Mouse (Mus musculus) layer of hippocampus, postnatal 10 days (tissue): Measurements from ENCODE around the gene Haus8. TPM values are rescaled to one million over a fixed set of nuclear protein-coding genes. Genes with fewer than 3 reads are reported as not detected.
"Not testable (repeated sequence)": the region's sequence is repeated elsewhere in the genome, so short reads cannot be mapped to it uniquely, and the experiment has no call there.

Source experiments
- DNase-seq, 2 experiments: peaks; one replicate each; pipeline ENCODE4 v3.0.0; 2021; ENCODE audit warnings: low spot score in 2 of 2
- total RNA-seq, 2 experiments: library from RNA; stranded (reverse); gene quantifications; 2 replicates each; pipeline ENCODE4 v1.2.3; 2021

Gene Haus8
- total RNA-seq, 2 experiments from 2014 or later: 19.0 to 22.3 TPM

DNA sequence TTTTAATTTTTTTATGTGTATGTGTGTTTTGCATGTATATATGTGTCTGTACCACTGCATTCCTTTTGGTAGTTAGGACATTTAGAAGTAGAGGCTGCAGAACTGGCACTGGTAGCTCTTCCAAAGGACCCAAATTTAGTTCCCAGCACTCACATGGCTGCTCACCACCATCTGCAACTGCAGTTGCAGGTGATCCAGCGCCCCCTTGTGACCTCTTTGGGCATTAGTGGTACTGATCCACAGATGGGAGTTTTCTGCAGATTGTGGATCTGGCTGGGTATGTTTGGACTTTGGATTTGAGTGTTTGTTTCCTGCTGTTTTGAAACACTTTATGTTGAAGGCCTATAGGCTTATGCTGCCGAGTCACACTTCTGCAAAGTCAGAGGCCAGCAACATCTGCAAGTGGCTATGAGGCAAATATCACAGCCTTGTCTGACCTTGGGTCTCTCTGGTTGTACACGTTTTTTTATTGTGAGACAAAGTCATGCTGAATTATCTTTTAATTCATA, 15.8 kb upstream of the Haus8 start:
- no peak for DNase-seq

DNA sequence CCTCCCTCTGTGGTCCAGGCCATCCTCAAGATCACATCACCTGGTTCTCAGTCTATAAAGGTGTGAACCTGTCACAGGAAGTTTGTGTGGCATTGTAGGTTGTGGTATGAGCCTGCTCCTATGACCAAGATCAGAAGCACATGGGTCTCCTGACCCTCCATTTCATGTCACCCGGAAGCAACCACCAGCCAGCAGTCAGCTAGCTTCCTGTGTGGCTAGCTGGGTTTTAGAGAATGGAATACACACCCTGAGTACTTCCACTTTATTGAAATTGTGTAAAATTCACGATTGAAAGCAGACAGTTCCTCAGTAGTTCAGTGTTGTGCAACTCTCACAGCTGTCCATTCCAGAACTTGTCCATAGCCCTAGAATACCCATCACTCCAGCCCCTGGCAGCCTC, 13.5 kb upstream of the Haus8 start:
- not testable (repeated sequence) for DNase-seq

DNA sequence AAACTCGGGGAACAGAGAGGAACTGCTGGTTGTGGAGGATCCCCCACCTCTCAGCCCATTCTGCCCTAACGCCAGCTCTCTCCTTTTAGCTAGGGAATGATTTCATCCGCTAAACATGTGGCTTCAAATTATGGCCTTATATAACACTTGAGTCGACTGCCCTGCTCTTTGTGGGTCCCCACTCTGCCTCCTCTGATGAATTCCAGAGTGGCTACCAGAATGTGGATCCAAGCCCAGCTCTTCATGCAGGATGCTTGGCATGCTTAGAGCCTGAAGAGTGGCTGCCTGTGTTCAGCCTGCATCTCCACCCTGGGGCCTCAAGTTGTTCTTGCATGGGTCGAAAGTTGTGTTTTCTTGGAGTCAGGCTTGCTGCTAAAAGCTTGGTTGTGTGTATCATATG, 9.9 kb upstream of the Haus8 start:
- no peak for DNase-seq

DNA sequence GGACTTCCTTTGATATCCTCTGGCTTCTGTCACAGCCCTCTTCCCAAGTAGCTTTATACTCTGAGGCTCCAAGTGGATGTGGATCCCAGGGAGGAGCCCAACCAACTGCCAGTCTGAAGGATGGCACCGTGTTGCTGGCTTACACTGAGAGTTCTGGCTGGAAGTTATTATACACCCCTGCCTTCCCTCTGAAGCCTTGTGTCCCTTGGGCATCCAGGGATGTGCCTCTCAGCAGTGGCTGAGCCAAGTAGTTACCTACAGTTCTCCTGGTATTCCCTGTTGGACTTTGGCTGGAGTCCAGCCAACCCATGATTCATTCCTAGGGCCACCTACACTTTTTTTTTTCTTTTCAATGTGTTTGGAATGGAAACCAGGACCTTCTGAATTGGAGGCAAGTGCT, 9.0 kb upstream of the Haus8 start:
- DNase-seq: not testable (repeated sequence)

DNA sequence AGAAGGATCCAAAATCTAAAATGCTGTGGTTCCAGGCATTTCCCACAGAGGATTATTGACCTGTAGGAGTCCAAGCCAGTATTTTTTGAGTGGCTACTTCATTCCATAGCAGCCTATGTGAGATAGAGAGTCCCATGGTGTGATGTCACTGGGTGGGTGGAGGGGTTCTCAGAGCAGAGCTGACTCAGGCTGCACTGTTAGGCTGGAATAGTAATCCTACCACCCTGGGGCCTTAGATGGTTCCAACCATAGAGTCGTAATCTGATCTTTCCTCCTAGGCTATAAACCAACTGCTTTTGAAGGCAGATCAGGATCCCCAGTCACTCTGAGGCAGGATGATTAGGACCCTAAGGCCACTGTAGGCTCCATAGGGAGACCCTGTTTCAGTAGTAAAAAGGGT, 6.7 kb upstream of the Haus8 start:
- not testable (repeated sequence) for DNase-seq

DNA sequence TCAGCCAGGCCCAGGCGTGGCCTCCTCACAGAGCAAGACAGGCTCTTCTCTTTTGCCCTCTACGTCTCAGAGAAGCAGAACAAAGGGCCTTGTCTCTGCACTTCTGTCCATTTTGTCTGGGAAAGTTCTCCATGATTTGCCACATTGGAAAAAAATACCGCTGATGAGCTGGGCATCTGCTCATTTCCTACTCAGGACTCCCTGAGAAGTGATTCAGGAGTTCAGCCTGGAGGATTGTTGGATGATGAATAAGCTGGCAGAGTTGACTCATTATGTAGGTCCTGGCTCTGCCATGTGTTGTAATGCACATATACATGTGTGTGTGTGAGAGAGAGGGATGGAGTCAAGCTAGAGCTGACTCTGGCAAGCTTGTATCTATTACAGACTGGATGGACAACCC, 3.4 kb upstream of the Haus8 start:
- DNase-seq: no peak

DNA sequence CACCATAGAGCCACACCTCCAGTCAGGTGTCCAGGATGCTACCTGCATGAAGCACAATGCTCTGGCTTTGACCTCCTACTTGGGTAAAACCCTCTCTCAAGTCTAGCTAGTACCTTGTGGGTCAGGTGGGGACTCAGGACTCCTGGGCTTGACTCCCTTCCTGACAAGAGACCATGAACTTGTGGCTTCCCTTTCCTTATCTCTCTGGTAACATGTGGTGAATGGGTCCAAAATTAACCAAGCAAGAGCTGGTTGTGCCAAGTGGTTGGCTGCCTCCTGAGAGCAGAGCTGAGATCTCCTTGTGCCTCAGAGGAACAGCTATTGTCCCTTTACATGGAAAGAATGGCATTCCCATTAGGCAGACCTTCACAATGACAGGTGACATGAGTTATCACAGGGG, 1.7 kb upstream of the Haus8 start:
- no peak for DNase-seq

DNA sequence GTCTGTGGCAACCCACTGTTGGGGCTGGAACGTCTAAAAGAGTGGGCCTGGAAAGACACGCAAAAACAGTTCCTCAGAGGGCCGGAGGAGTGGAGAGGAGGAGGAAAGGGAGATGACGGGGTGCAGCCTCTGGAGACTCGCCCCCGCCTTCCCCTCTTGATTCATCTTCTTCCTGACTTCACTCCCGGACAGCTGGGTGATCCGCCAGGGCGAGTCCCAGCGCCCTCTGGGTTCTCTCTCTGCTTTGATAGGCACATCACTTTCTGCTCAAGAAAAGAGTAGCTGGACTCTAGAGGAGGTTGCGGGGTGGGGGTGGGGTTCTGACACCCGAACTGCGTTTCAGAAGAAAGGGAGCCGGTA, 397 bp upstream of the Haus8 start:
- peak; percentile 32 to 47 for DNase-seq

DNA sequence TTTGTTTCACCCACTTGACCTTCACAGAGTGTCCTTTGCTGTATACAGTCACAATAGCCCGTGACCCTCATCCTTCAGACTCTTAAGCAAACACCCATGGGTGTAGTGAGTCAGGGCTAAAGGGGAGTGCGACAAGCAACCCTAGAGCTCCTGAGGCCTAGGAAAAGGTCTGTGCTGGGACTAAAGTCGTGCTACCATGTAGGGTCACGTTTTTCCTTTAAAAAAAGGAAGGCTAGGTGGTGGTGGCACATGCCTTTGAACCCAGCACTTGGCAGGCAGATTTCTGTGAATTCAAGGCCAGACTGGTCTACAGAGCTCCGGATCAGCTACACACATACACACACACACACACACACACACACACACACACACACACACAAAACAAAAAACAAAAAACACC, 1.1 kb downstream of the Haus8 start:
- no peak for DNase-seq

DNA sequence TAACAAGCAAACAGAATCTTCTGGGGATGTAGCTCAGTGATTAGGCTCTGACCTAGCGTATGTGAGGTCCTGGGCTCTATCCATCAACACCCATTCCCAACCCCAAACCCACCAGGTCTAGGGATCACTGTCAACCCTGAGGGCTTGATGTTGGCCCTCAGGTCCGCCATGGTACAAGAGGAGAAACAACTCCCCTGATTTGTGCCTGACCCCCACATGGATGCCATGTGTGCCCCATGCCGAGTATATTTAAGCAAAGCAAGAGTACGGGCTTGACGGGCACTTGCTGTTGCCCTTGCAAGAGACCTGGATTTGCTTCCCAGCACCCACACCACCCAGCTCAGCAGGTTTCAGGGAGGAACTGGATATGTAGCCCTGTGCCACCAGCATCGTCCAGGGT, 4.4 kb downstream of the Haus8 start:
- DNase-seq: not testable (repeated sequence)

DNA sequence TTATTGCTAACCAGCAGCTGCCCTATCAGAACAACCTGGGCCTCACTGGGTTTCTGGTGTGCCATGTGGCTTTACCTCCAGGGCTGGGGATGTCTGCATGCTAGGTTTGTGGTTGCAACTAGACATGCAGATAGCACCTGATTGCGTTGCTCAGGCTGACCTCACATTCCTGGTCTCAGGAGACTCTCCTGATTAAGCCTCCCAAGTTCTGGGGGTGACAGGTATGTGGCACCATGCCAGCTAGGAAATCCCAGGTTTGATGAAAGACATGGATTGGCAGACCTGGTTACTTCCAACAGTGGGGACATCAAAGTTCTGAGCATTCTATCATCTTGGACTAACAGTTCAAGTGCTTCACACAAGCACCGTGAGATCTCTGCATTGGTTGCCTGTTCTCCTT, 5.0 kb downstream of the Haus8 start:
- DNase-seq: no peak

DNA sequence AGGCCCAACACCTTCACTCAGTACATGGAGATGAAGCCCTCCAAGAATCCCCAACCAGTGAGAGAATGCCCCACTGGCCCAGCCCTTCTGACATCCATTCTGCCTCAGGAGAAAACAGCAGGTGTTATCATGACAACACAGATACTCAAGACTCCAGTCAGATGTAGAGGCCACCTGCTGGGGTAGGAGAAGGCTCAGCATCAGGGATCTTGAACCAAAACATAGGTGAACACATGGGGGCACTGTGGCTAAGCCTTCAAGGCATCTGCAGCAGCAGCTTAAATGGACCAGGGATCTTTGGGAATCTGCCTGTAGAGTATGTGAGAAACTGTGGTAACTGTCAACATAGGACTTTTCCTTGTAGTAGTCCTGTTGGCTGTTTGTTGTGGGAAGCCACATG, 11.5 kb downstream of the Haus8 start:
- no peak for DNase-seq

DNA sequence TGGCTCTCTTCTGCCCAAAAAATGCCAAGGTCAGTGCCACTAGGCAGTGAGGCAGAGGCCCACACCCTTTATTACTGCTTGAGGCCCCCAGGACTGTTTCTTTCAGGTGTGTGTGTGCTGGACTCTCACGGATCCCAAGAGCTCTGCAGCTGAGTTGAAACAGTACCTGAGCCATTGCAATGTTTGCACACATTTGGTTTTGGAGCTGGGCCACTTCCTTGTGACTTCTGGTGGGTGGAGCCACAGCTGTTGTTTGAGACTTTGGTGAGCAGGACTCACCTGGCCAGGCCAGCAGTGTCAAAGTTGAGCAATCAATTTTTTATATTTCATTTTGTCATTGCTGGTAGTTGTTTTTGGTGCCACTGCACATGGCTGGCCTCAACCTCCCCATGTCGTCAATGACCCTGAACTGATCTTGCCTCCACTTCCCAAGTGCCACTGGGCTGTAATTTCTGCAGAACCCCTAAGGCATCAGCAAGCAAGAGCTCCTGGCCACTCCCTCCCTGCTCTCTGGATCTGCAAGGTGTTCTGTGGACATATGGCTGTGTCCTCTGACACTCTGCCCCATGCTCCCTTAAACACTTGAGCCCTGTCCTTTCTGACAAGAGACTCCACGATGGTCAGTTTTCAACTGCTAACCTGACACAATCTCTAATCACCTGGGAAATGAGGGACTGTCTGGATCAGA, 16.0 kb downstream of the Haus8 start:
- no peak for DNase-seq

DNA sequence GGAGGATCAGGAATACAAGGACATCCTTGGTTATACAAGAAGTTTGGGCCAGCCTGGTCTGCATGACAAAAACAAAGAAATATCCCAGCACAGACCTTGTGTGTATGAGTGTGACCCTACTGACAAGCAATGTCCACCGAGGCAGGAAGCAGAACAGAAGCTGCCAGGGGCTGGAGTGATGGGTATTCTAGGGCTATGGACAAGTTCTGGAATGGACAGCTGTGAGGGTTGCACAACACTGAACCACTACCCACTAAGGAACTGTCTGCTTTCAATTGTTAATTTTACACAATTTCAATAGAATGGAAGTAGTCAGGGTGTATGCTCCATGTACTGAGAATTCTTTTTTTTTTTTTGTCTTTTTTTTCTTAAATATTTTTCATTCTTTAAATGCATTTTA, 24.5 kb downstream of the Haus8 start:
- DNase-seq: no peak

DNA sequence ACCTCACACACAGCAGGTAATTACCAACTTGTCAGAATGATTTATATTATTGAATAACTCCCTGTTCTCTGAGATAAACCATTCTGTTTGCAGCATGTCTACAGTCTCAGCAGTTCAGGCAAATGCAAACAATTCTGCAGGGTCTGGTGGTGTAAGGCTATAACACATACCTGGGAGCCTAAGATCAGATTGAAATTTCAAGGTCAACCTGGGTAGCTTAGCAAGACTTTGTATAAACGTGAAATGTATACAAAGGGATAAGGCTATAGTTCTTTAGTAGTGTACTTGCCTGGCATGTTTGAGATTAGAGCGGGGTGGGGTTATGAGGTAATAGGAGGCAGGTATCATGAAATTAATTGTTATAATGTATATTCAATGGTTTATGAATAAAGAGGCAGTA, 30.0 kb downstream of the Haus8 start:
- DNase-seq: no peak

DNA sequence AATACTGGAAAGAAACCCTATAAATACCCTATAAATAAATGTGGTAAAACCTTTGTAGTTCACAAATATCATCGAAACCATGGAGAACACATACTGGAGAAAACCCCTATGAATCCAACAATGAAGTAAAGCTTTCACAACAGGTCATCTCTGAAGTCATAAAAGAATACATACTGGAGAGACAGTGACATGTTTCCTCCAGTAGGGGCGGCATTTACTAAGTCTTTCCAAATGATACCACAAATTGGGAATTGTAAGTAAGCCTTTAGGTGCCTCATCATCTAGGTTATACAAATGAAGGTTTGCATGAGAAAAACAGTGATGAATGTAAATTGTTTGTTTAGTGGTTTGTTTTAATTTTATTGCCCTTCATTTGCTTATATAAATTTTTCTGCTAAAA, 48.2 kb downstream of the Haus8 start:
- no peak for DNase-seq

DNA sequence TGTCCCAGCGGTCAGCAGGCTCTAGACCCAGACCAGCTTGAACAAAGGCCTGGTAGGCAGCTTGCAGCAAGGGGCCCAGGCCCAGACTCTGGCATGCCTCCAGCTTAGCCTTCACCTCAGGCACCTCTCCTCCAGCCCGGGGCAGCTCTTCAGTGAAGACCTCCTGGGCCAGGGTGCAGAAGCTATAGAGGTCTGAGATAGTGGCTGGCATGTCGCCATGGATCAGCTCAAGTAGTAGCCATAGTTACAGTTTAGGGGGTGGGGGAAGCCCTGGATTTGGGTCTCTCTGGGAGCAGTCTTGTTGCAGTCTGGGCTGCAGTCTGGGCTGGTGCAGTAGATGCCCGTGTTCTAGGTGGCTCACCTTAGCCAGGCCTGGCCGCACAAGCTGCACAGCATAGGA, 58.5 kb downstream of the Haus8 start:
- not testable (repeated sequence) for DNase-seq

DNA sequence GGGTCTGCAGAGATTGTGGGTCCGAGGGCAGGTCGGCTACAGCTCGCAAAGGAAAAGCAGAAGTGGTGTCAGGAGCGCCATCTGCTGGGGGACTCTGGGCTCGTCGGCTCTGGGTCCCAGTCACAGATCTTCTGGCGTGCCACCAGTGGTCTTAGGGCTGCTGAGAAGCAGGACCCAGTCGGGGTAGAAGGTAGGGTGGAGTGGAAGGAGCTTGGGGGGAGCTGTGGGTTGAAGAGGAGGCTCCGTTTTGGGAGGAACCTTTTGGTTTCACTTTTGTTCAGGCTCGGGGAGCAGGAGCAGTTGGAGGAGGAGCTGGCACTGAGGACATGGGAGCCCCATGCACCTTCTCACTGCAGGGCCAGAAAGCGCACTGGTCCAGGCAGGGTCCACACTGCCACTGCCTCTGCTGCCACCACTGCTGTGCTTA, 67.2 kb downstream of the Haus8 start:
- DNase-seq: peak; percentile 17 to 33

Other genes starting within 250 kb of the Haus8 start
- gene Myo9b, start 220 bp downstream of the Haus8 start, total RNA-seq: 10 to 100 TPM; 33.2 to 36.6 TPM
- gene Use1, start 93.9 kb upstream of the Haus8 start, total RNA-seq: 100 to 1,000 TPM in 1 of 2 experiments, 10 to 100 TPM in 1; 97.9 to 108 TPM
- gene Ocel1, start 98.4 kb upstream of the Haus8 start, total RNA-seq: 10 to 100 TPM; 17.2 to 17.6 TPM
- 10 to 100 TPM; 32.2 to 32.5 TPM for gene Nr2f6, start 109.0 kb upstream of the Haus8 start, total RNA-seq
- gene Ushbp1, start 122.9 kb upstream of the Haus8 start, total RNA-seq: 1 to 10 TPM; 6.7 to 7.3 TPM
- gene Babam1, start 123.9 kb upstream of the Haus8 start, total RNA-seq: 10 to 100 TPM; 78.7 to 82.2 TPM
- 1 to 10 TPM; 2.2 to 2.7 TPM for gene Ankle1, start 133.1 kb upstream of the Haus8 start, total RNA-seq
- gene Abhd8, start 190.7 kb upstream of the Haus8 start, total RNA-seq: 100 to 1,000 TPM; 145 to 159 TPM
- 10 to 100 TPM; 59.5 to 69.2 TPM for gene Mrpl34, start 192.0 kb upstream of the Haus8 start, total RNA-seq
- gene Dda1, start 196.3 kb upstream of the Haus8 start, total RNA-seq: 100 to 1,000 TPM; 128 to 130 TPM
- gene Ano8, start 213.0 kb upstream of the Haus8 start, total RNA-seq: 10 to 100 TPM; 64.3 to 71.5 TPM
- 10 to 100 TPM; 26.4 to 29.4 TPM for gene Gtpbp3, start 215.2 kb upstream of the Haus8 start, total RNA-seq
- 1 to 10 TPM; 8.1 to 9.2 TPM for gene Plvap, start 238.8 kb upstream of the Haus8 start, total RNA-seq